Mouse (Mus musculus): ENCODE measurements around the gene Ccdc6. TPM values are rescaled to one million over a fixed set of nuclear protein-coding genes. Genes with fewer than 3 reads are reported as not detected.

The Ccdc6 gene
- total RNA-seq, 2 experiments from 2014 or later: 94.2 to 115 TPM

- intact Hi-C loops (cut with DNase I): no loop called here
- no peak overlapping the region for H3K4me3 ChIP-seq
- no peak overlapping the region for H3K27ac ChIP-seq
- TF ChIP-seq CTCF (IDR thresholded peaks at IDR 0.05): no peak
- DNase-seq: no peak
These were observed 25.6 kb upstream of the Ccdc6 start for GRCm38 (mm10) chr10:70071334-70071733.

GRCm38 (mm10) chr10:70077452-70077851, 19.5 kb upstream of the Ccdc6 start:
- intact Hi-C loops (cut with DNase I): no loop called here
- no peak for TF ChIP-seq CTCF (IDR thresholded peaks at IDR 0.05)
- no peak for DNase-seq
- Histone ChIP-seq H3K27ac (no peak overlapping the region), H3K4me3 (no peak overlapping the region)

- intact Hi-C loops (cut with DNase I): no loop called here
- H3K4me3 ChIP-seq: no peak overlapping the region
- peak overlapping the region; percentile 28; the same call in 1 of the 2 replicates for H3K27ac ChIP-seq
- no peak for TF ChIP-seq CTCF (IDR thresholded peaks at IDR 0.05)
- no peak for DNase-seq
These were observed 16.0 kb upstream of the Ccdc6 start for GRCm38 (mm10) chr10:70080908-70081307.

GRCm38 (mm10) chr10:70081564-70082175, 15.3 kb upstream of the Ccdc6 start:
- intact Hi-C loops (cut with DNase I): no loop called here
- TF ChIP-seq CTCF (IDR thresholded peaks at IDR 0.05): no peak
- Histone ChIP-seq H3K27ac (0 out of 2 replicates have a peak overlapping the region, but pooled peaks have one; percentile 38), H3K4me3 (peak overlapping the region; percentile 34; the same call in 1 of the 2 replicates)
- DNase-seq: no peak

GRCm38 (mm10) chr10:70083241-70083640, 13.7 kb upstream of the Ccdc6 start:
- no peak for DNase-seq
- intact Hi-C loops (cut with DNase I): no loop called here
- no peak overlapping the region for H3K27ac ChIP-seq
- H3K4me3 ChIP-seq: no peak overlapping the region
- TF ChIP-seq CTCF (IDR thresholded peaks at IDR 0.05): no peak

GRCm38 (mm10) chr10:70085256-70085961, 11.5 kb upstream of the Ccdc6 start:
- TF ChIP-seq CTCF (IDR thresholded peaks at IDR 0.05): no peak
- DNase-seq: peak; percentile 54
- intact Hi-C loops (cut with DNase I): no loop called here

GRCm38 (mm10) chr10:70088788-70089187, 8.1 kb upstream of the Ccdc6 start:
- DNase-seq: no peak
- intact Hi-C loops (cut with DNase I): no loop called here
- TF ChIP-seq CTCF (IDR thresholded peaks at IDR 0.05): no peak

More at GRCm38 (mm10) chr10:70085256-70085961, 11.5 kb upstream of the Ccdc6 start:
- Histone ChIP-seq H3K4me3 (no peak overlapping the region), H3K27ac (peak overlapping the region; percentile 75)

GRCm38 (mm10) chr10:70091876-70092462, 5.0 kb upstream of the Ccdc6 start:
- intact Hi-C loops (cut with DNase I): no loop called here
- TF ChIP-seq CTCF (IDR thresholded peaks at IDR 0.05): no peak
- no peak overlapping the region for H3K4me3 ChIP-seq
- no peak overlapping the region for H3K27ac ChIP-seq
- no peak for DNase-seq

More at GRCm38 (mm10) chr10:70088788-70089187, 8.1 kb upstream of the Ccdc6 start:
- H3K27ac ChIP-seq: no peak overlapping the region
- H3K4me3 ChIP-seq: no peak overlapping the region

- TF ChIP-seq CTCF (IDR thresholded peaks at IDR 0.05): no peak
- H3K27ac ChIP-seq: peak overlapping the region; percentile 94
- peak overlapping the region; percentile 92 for H3K4me3 ChIP-seq
- intact Hi-C loops (cut with DNase I): no loop called here
- DNase-seq: no peak
These were observed 3.1 kb upstream of the Ccdc6 start for GRCm38 (mm10) chr10:70093782-70094181.

GRCm38 (mm10) chr10:70095031-70095470, 1.9 kb upstream of the Ccdc6 start:
- Histone ChIP-seq H3K4me3 (peak overlapping the region; percentile 92), H3K27ac (peak overlapping the region; percentile 94)
- peak; percentile 69 for DNase-seq
- intact Hi-C loops (cut with DNase I): loop anchor here (5.0 kb wide), 1 partner anchor 53 kb away; no protein-coding TSS in a partner anchor
- peak; percentile 9; the same call in 1 of the 2 replicates for TF ChIP-seq CTCF (IDR thresholded peaks at IDR 0.05)

GRCm38 (mm10) chr10:70095506-70096270, 1.2 kb upstream of the Ccdc6 start:
- intact Hi-C loops (cut with DNase I): loop anchor here (2.0 to 5.0 kb wide), 2 partner anchors 53 to 73 kb away; no protein-coding TSS in a partner anchor
- H3K27ac ChIP-seq: peak overlapping the region; percentile 94
- no peak for DNase-seq
- H3K4me3 ChIP-seq: peak overlapping the region; percentile 92
- TF ChIP-seq CTCF (IDR thresholded peaks at IDR 0.05): no peak

GRCm38 (mm10) chr10:70097291-70097901, 475 bp downstream of the Ccdc6 start:
- Histone ChIP-seq H3K27ac (peak overlapping the region; percentile 94), H3K4me3 (peak overlapping the region; percentile 92)
- intact Hi-C loops (cut with DNase I): loop anchor here (2.0 to 5.0 kb wide), 2 partner anchors 55 to 75 kb away; no protein-coding TSS in a partner anchor
- no peak for TF ChIP-seq CTCF (IDR thresholded peaks at IDR 0.05)
- peak; percentile 65 for DNase-seq
